Mouse (Mus musculus): ENCODE data around the gene Nin. TPM values are rescaled to one million over a fixed set of nuclear protein-coding genes. Genes with fewer than 3 reads are reported as not detected.

Gene Nin
- total and polyA plus RNA-seq, 3 experiments = 48.4 to 49.1 TPM; not detected in 1

DNA sequence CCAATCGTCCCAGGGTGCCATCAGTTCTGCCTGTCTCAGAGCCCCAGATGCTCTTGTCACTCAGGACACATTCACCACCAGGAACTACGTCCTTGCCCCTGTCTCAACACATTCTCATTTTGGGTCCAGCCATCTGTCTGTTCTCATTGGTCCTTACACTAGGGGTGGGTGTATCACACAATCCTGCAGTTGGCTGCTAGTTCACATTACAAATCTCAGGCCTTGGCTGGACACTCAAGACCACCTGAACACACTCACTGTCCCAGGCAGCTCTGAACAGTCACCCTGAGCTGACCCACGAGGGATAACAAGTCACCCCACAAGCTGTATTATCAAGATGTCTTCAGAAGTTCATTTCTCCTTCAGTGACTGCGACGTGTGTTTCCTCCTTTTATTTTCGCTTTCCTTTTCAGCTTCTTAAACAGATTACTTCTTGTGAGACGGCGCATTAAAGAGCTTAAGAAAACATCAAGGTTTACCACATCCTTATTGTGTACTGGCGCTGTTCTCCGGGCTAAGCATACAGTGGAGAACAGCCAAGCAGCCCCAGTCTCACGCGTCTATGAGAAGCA, 22.8 kb upstream of the Nin start (continued):
- TF ChIP-seq SMC3 (IDR thresholded peaks at IDR 0.05; ENCODE audit: low read depth, low read length) (no peak), NELFE (IDR thresholded peaks at IDR 0.05; ENCODE audit: low read depth, low read length) (no peak)

DNA sequence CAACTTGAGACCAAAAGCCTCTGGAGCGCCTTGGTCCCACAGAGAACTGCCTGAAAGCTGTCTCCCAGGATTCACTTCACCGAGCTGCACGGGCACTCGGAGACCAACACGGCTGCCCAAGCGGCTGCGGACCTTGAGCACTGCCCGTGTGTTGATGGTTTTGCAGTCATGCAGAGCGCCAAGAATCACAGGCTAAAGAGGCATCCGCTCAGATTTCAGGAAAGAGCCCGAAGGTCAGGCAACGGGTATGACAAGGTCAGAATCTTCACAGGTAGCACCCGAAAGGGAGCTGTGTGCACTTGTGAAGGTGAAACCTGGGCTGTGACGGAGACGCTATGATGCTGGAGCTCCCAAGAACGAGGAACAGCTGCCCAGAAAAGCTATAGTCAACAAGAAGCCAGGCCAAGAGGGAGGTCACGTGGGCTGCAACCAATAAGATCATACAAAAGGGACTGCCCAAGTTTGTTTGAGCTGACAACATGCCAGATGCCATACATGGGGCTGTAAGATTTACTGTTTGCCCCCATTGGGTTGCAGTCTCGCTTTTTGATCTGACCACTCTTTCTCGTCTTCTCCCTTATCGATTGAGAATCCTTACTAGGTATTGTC, 21.2 kb upstream of the Nin start:
- no peaks in the 10 kb centered on the region for H3K79me2 ChIP-seq (ENCODE audit: control insufficient read depth, insufficient read depth, low read length, poor library complexity)
- no peak for DNase-seq (ENCODE audit: low read depth, low spot score)

DNA sequence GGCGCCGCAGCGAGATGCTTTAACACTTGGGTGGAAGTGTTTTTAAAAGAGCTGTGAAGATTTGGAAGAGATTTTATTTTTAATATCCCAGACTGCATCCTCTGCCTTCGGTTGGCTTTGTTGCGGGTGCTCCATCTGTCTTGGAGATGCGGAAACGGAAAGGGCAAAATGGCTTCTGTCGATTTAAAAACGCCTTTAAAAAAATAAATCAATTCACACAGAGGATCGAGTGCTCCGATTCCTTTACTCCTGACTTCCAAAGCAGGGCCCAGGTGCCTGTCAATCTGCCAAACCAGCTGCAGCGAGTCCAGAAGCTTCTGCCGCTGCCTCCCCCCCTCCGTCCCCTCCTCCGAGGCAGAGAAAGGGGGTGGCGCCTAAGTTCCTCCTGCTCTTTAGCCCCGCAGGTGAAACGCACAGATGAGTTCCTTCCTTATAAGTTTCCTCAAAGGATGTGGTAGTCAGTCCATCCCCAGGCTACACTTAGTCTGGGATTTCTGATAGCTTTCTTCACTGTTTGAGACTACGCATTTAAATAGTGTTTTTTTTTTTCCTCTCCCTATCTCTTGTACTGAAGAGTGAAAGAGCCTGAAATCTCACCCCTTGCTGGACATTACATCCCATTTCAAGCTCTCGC, 17.6 kb upstream of the Nin start:
- TF ChIP-seq GATA1 (IDR thresholded peaks at IDR 0.05; ENCODE audit: low read depth, low read length) (no peak), ZMIZ1 (IDR thresholded peaks at IDR 0.05; ENCODE audit: low read depth, low read length) (no peak), EP300 (IDR thresholded peaks at IDR 0.05; ENCODE audit: low read depth in 1 of 2, low read length in 2 of 2) (no peak), MYB (IDR thresholded peaks at IDR 0.05; ENCODE audit: low read depth, low read length) (no peak), UBTF (IDR thresholded peaks at IDR 0.05; ENCODE audit: borderline replicate concordance, insufficient read depth, low read depth, low read length) (no peak), MAFK (IDR thresholded peaks at IDR 0.05; ENCODE audit: borderline replicate concordance, low read depth, low read length) (no peak), ZNF384 (IDR thresholded peaks at IDR 0.05; ENCODE audit: low read depth, low read length) (no peak), ETS1 (IDR thresholded peaks at IDR 0.05; ENCODE audit: low read depth, low read length) (no peak), NRF1 (IDR thresholded peaks at IDR 0.05; ENCODE audit: insufficient read depth, low read depth, low read length, poor library complexity, severe bottlenecking) (no peak), SIN3A (IDR thresholded peaks at IDR 0.05; ENCODE audit: low read length) (no peak), SMC3 (IDR thresholded peaks at IDR 0.05; ENCODE audit: low read depth, low read length) (no peak), POLR2AphosphoS5 (IDR thresholded peaks at IDR 0.05; ENCODE audit: borderline replicate concordance, low read depth, low read length) (no peak), HCFC1 (IDR thresholded peaks at IDR 0.05; ENCODE audit: low read depth, low read length) (no peak), POLR2A (IDR thresholded peaks at IDR 0.05; ENCODE audit: control insufficient read depth in 1 of 2, insufficient read depth in 1 of 2, low read depth in 1 of 2, low read length in 2 of 2, poor library complexity in 1 of 2) (no peak), USF1 (IDR thresholded peaks at IDR 0.05; ENCODE audit: low read depth, low read length) (no peak)
- no peaks in the 10 kb centered on the region; a peak in 1 of 4 replicates for H3K36me3 ChIP-seq (ENCODE audit: control insufficient read depth in 1 of 2, insufficient read depth in 2 of 2, low read length in 2 of 2)
- no peak for DNase-seq (ENCODE audit: low read depth, low spot score)

More for the DNA sequence above, 21.2 kb upstream of the Nin start:
- Histone ChIP-seq H3K9me3 (replicated peaks; ENCODE audit: insufficient read depth, low read length) (no peaks in the 10 kb centered on the region), H3K4me1 (ENCODE audit: control insufficient read depth in 1 of 2, insufficient read depth in 2 of 2, low read length in 2 of 2) (peaks cover 3 to 7% of the 10 kb centered on the region in 2 experiments; a peak in 3 of 4 replicates), H3K36me3 (ENCODE audit: control insufficient read depth in 1 of 2, insufficient read depth in 2 of 2, low read length in 2 of 2) (no peaks in the 10 kb centered on the region), H3K27ac (ENCODE audit: control insufficient read depth, low read depth, low read length) (no peak overlapping the region), H3K9ac (ENCODE audit: control insufficient read depth, low read depth, low read length, poor library complexity, severe bottlenecking) (no peak overlapping the region), H3K4me3 (ENCODE audit: control insufficient read depth in 1 of 2, insufficient read depth in 1 of 2, low read depth in 2 of 2, low read length in 2 of 2) (no peak overlapping the region), H3K27me3 (ENCODE audit: control insufficient read depth in 1 of 2, insufficient read depth in 2 of 2, low read length in 2 of 2) (no peaks in the 10 kb centered on the region)
- no peak for TF ChIP-seq MEF2A (IDR thresholded peaks at IDR 0.05; ENCODE audit: extremely low read depth, insufficient replicate concordance, low read depth, low read length, poor library complexity, severe bottlenecking)
- TF ChIP-seq MAFK (IDR thresholded peaks at IDR 0.05; ENCODE audit: borderline replicate concordance, low read depth, low read length) = no peak
- no peak for TF ChIP-seq CHD1 (IDR thresholded peaks at IDR 0.05; ENCODE audit: low read depth, low read length)

More for the DNA sequence above, 17.6 kb upstream of the Nin start:
- H3K9me3 ChIP-seq (replicated peaks; ENCODE audit: insufficient read depth, low read length) = no peaks in the 10 kb centered on the region
- no peak overlapping the region for H3K9ac ChIP-seq (ENCODE audit: control insufficient read depth, low read depth, low read length, poor library complexity, severe bottlenecking)
- no peak overlapping the region for H3K4me3 ChIP-seq (ENCODE audit: control insufficient read depth in 1 of 2, insufficient read depth in 1 of 2, low read depth in 2 of 2, low read length in 2 of 2)
- no peaks in the 10 kb centered on the region for H3K79me2 ChIP-seq (ENCODE audit: control insufficient read depth, insufficient read depth, low read length, poor library complexity)
- no peaks in the 10 kb centered on the region for H3K27me3 ChIP-seq (ENCODE audit: control insufficient read depth in 1 of 2, insufficient read depth in 2 of 2, low read length in 2 of 2)
- peaks cover 2 to 3% of the 10 kb centered on the region in 2 experiments; a peak in 3 of 4 replicates for H3K4me1 ChIP-seq (ENCODE audit: control insufficient read depth in 1 of 2, insufficient read depth in 2 of 2, low read length in 2 of 2)
- no peak overlapping the region for H3K27ac ChIP-seq (ENCODE audit: control insufficient read depth, low read depth, low read length)

All from MEL (cell line).